Mouse (Mus musculus): ENCODE measurements at regions not wholly inside any gene's neighbourhood (a gene's known extent, or its start where the extent isn't known, plus 50 kb on each side); places are given as distances from the start of the nearest gene placed in this dataset.

GRCm38 (mm10) chr1:190497474-190497873, 327.0 kb upstream of the Prox1 start:
- no peak for DNase-seq

DNA sequence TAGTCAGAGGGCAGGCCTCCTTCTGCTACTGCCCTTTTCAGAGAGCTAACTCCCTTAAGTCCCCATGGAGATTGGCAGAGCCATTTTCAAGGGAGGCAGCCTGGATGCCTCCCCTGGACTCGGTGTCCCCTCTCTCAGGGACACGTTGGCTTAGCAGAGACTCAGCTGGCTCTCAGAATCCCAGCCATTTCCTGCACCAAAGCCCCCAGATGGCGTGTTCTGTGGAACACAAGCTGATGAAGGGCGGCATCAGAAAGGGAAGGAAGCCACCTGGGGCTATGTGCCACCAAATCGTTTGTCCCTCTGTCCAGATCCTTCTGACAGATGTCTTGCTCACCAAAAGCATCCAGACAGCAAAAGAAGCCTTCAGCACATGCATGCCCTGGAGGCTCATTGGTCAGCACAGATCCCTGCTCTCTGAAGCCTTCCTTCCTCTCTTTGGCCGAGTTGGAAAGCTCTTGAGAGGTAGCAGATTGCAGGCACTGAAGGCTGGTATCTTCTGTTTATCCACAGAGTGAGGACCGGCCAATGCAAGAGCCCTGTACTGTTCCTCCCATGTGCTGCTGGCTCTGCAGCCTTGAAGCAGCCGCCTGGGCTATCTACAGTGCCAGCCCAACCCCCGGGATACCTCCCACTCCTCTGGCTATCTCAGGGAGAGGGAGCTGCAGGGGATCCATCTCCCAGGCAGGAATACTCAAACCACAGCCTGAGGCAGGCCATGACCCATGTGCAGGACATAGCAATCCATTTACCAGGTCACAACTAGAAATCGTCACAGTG, 325.4 kb upstream of the Prox1 start:
- DNase-seq, result no peak

DNA sequence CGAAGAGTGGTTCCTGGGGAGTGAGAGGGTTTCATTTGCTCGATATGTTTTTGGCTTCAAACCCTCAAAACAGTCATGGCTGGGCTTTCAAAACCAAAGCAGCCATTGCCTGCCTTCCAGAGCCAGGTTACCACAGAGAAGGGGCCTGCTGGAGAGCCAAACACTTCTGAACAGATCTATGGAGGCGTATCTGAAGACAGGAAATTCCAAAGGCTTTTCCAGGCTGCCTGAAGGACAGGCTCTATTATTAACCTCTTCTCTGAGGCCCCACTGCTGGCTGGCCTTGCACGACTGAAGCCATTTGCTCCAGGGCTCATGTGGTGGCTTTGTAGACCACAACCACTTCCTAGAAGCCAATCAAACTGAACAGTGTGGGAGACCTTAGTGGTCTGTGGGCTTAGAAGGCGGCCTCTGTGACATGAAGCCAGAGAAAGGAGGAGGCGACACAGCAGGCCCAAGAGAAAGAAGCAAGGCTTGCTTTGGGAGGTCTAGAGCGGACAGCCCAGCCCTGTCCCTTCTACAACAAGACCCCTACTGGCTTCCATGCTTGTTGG, 316.1 kb upstream of the Prox1 start:
- DNase-seq, result no peak

- DNase-seq, result no peak
Observed at GRCm38 (mm10) chr1:190483366-190483765, 312.9 kb upstream of the Prox1 start.

- no peak for DNase-seq
Observed at GRCm38 (mm10) chr1:190481071-190481470, 310.6 kb upstream of the Prox1 start.

DNA sequence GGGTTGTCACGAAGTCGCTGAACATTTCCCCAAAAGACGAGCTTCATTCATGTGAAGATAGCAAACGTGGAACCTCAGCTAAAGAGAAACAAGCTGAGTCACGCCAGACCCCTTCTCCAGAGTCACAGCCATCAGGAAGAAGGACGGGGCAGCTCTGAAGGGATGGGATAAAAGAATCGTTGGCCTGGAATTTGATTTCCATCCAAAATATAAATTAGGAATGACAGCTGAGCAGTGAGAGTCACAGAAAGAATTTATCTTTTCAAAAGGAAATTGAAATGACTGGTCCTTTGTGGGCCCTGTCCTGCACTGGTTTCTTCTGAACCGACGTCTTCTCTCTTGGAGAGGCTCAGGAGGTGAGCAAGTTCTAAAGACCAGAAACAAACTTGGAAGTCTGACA, 310.1 kb upstream of the Prox1 start:
- DNase-seq, result no peak

DNA sequence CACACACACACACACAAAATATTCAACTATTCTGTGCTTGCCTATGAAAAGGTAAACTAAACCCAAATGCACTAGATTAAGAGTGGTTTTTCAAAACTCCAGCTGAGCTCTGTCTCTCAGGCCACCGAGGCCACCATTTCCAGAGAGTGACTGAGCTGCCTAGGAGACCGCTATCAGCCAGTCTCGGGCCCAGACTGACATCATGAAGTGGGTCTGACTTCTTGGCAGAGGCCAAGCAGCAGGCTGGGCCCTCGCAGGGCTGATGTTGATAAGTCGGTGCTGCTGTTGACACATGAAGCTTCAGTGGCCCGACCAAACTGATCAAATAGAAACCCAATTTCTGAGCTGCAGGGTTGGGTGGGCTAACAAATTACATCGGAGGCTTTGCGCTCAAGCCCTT, 302.2 kb upstream of the Prox1 start:
- no peak for DNase-seq

GRCm38 (mm10) chr1:190470336-190470735, 299.8 kb upstream of the Prox1 start:
- no peak for DNase-seq

GRCm38 (mm10) chr1:190457541-190458061, 287.1 kb upstream of the Prox1 start:
- no peak for DNase-seq

DNA sequence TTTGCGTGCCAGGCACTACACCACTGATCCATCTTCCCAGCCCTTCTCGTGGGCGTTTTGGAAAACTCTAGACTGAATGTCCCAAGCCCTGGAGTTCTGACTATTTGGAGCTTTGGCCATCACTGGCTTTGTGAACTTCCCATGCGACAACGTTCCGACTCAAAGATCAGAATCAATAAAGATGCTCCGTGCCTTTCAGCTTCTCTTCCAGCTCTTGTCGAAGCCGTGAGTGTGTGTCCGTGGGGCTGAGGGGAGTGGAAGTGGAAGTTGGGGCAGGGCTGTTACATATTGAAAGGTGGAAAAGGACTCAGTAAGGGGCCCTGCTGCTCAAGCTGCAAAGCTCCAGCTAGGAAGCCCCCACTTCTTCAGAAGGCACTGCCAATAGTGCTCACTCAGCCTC, 283.0 kb upstream of the Prox1 start:
- no peak for DNase-seq

DNA sequence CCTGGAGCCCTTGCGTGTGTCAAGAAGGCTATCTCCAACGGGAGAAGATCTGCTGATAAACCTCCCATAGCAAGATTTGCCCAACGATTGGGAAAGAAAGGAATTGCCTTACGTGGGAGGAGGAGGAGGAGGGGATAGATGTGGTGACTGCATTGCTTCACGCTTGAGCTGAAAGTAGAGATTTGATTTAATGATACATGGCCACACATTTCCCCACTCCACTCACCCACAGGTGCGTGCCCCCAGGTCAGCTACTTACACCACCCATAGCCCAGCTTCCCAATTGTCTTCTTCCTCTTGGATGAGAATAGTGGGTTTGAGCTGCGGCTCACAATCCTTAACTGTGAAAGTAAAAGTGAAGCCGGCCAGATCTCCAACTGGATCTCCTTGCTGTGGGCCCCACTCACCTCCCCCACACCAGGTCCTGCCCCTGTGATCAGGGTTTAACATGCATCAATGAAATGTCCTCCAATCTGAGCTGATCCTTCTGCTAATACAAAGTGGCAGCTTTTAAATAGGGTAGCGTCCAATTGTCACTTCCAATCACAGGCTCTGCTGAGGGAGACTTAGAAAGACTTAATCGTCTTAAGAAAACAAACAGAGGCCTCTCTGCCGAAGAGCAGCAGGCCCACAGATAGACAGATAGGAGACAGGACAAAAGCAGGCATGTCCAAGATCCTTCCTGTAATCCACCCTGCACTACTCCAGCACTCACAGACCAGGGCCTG, 281.8 kb upstream of the Prox1 start:
- no peak for DNase-seq

DNA sequence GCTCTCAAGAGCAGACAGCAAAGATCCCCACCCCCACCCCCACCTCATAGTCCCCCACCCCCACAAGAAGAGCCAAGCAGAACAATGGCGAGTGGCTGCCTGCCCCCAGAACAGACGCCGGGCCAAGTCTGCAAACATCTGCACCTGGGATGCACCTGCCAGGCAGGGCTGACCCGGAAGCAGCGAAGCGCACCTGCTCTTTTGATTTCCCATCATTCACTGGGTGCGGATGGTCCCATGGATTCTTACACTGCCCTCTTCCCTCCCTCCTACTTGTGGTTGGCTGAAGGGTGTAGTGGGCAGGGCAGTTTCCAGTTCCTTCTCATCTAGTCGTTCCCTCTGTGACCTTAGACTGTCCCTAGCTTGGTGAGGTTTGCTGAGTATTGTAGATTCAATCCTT, 277.7 kb upstream of the Prox1 start:
- no peak for DNase-seq

DNA sequence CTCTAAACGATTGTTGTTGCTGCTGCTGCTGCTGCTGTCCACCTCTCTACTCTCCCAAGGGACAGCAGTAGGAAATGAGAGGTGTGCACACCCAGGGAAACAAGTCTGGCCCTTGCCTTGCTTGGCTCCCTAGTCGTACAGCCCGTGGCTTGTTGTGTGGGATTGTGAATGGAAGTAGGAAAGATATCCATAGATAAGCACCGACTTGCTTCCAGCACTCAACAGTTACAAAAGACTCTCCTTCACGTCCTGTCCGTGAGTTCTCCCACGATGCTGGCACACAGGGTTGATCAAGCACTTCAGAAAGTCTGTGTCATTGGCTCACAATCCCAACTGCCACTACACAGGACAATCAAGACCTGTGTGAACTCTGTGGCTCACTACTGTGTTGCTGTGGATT, 276.7 kb upstream of the Prox1 start:
- DNase-seq, result no peak

DNA sequence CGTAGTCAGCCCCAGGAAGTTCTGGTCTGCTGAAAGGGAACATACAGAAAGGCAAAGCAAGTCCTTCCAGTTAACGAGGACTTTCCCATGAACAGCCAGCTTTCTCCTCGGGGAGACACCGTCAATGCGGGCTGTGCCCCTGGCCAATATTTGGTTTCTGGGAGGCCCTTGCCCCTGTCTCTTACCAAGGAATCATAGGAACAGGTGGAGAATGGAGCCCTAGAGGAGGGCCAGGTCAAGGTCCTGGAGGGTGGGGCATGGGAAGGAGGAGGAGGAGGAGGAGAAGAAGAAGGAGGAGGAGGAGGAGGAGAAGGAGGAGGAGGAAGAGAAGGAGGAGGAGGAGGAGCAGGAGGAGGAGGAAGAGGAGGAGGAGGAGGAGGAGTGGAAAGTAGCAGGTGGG, 276.2 kb upstream of the Prox1 start:
- DNase-seq, result no peak

DNA sequence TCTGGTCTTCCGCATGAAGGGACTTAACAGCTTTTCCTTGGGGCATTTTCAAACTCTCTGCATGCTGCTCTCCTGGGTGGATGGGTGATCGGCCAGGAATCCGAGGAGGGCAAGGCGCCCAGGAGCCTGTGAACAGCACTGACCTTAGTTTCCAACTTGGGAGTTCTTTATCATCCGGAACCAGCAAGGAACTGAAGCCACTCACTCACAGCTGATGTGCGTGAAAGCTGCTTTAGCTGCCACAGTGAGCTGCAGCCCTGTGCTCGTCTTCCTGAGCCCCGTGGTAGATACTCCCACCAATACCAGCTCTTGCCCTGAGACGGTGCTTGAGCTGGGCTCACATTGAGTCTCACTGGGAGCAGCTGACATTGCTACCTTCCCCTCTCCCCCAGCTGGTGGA, 273.9 kb upstream of the Prox1 start:
- DNase-seq, result no peak

GRCm38 (mm10) chr1:190443234-190443633, 272.7 kb upstream of the Prox1 start:
- no peak for DNase-seq

- no peak for DNase-seq
Observed at GRCm38 (mm10) chr1:190442166-190442565, 271.7 kb upstream of the Prox1 start.

- no peak for DNase-seq
Observed at GRCm38 (mm10) chr1:190438789-190439188, 268.3 kb upstream of the Prox1 start.

DNA sequence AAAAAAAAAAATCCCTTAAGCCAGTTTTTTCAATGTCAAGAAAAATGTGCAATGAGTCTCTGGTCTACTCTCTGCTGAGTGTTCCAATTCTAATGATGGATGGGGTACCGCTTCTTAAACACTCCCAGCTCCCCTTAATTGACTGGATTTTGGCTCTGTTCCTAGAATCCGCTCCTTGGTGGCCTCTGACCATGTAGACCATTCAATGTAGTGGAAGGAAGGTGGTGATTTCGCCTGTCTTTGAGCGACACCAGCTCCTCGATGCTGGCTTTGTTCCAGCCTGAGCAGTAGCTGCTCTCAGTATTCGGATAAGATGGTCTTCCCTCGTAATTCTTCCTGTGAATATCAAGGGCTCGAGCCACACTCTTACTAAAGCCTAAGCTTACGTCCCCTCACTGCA, 252.4 kb upstream of the Prox1 start:
- no peak for DNase-seq

DNA sequence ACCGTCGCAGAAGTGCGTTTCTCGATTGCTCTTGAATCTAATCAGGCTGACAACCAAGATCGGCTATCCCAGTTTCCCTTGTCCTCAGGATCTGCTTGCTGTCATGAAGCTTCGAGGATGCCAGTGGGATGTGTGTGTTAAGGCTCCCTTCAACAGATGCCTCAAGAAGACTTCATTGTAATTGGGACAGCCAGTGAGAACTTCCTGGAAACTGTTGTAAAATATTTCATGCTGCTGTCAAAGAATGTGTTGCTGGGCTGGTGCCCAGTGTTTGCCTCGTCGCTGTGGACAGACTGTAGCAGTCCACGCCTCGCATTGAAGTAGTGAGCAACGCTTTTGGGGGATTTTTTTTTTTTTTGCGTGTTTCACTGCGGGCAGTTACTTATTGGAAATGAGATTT, 249.2 kb upstream of the Prox1 start:
- DNase-seq, result no peak

GRCm38 (mm10) chr1:190417326-190417725, 246.8 kb upstream of the Prox1 start:
- no peak for DNase-seq

DNA sequence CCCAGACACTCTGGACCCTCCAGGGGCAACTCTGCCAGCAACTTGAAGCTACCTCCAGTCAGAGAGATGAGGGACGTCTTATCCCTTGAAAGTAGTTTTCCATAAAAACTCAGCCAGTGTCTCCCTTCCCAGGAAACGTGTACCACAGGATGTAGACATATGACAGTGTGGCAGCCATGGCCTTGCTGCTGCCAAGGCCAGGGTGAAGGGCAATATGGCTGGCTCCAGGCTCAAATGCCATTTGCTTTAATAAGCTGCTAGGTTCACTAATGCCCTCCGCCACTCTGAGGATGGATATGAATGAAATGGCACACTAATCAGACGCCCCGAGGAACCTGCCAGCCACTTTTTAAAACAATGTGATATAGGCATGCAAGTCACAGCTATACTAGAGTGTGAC, 241.2 kb upstream of the Prox1 start:
- no peak for DNase-seq

DNA sequence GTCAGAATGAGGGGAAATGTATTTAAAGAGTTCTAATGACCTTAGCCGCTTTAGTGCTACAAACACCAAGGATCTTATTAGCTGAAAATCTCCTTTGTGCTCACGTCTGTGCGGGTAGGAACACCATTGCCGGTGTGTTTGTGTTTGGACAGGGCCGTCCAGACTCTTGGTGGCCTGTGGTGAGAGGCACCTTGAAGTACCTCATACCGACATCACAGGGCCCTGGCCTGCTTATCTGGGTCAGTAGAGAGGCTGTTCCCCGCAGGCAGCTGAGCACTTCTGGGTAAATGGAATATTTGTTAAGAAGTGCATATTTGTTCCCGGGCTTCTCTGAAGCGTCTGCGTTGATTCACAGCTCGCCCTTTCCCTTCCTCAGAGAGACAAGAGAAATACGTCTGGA, 232.8 kb upstream of the Prox1 start:
- DNase-seq, result no peak

- DNase-seq, result no peak
Observed at GRCm38 (mm10) chr1:190398308-190398707, 227.8 kb upstream of the Prox1 start.

Data from cerebellum, adult 11-12 months (tissue).